Mouse (Mus musculus) heart, postnatal 0 days (tissue): ENCODE measurements around the gene Nfe2l3. TPM values are rescaled to one million over a fixed set of nuclear protein-coding genes. Genes with fewer than 3 reads are reported as not detected.
A peak's percentile ranks its signal among the peaks of the same experiment; 100 is the strongest.

Experiments
- ATAC-seq: fragments of 200-750 bp; cut with Nextera tagmentation; 2 replicates; pipeline ENCODE4 v1.8.0; 2017; ENCODE audit warnings: low read depth, moderate number of reproducible peaks, moderate library complexity; ENCODE audit not compliant: insufficient read depth
- DNase-seq: peaks from one replicate; pipeline ENCODE4 v3.0.0-alpha.2; 2016; ENCODE audit warnings: low spot score
- H3K27ac ChIP-seq: fragments of 300-500 bp; sonication (generic); 2 replicates; pipeline ENCODE4 v1.5.1; 2014; ENCODE audit warnings: low read depth, mild to moderate bottlenecking
- H3K27me3 ChIP-seq: fragments of 300-500 bp; sonication (generic); 2 replicates; pipeline ENCODE4 v1.6.1; 2014; ENCODE audit warnings: low read length, mixed read lengths; ENCODE audit not compliant: control insufficient read depth, insufficient read depth
- H3K36me3 ChIP-seq: fragments of 300-500 bp; sonication (generic); replicated peaks from 2 replicates; pipeline ENCODE4 v1.6.1; 2014; ENCODE audit warnings: low read length, mixed read lengths; ENCODE audit not compliant: control insufficient read depth, insufficient read depth
- H3K4me1 ChIP-seq: fragments of 300-500 bp; sonication (generic); 2 replicates; pipeline ENCODE4 v1.6.1; 2014; ENCODE audit warnings: antibody characterized with exemption; ENCODE audit not compliant: control insufficient read depth, insufficient read depth
- H3K4me2 ChIP-seq: fragments of 300-500 bp; sonication (generic); 2 replicates; pipeline ENCODE4 v1.6.1; 2014; ENCODE audit warnings: low read depth, mild to moderate bottlenecking, low read length, moderate library complexity
- H3K4me3 ChIP-seq: fragments of 300-500 bp; sonication (generic); 2 replicates; pipeline ENCODE4 v1.5.1; 2014; ENCODE audit warnings: low read depth, low read length
- H3K9ac ChIP-seq: fragments of 300-500 bp; sonication (generic); replicated peaks from 2 replicates; pipeline ENCODE4 v1.6.1; 2014; ENCODE audit warnings: low read depth, low read length, mixed read lengths
- H3K9me3 ChIP-seq: fragments of 300-500 bp; sonication (generic); replicated peaks from 2 replicates; pipeline ENCODE4 v1.6.1; 2016; ENCODE audit warnings: low read length; ENCODE audit not compliant: control insufficient read depth
- CTCF ChIP-seq: IDR thresholded peaks from 2 replicates; pipeline ENCODE4 v1.5.1; 2016; ENCODE audit warnings: antibody characterized with exemption, control low read depth, low read depth
- EP300 ChIP-seq: IDR thresholded peaks from 2 replicates; pipeline ENCODE4 v1.6.1; 2016; ENCODE audit warnings: antibody characterized with exemption, low read depth
- whole genome bisulfite sequencing: fragments of 180-500 bp; shearing (Covaris S2); extraction: QIAGEN DNeasy Blood & Tissue Kit; methylation state at CpG from one replicate; pipeline ENCODE4 v1.1.7; 2014; 5-methylcytosine and 5-hydroxymethylcytosine counted together
- polyA plus RNA-seq: library from polyadenylated mRNA; unstranded; fragments of >200 nt; fragmentation: Nextera tagmentation; extraction: Ambion mirVana; gene quantifications from 2 replicates; pipeline ENCODE4 v1.2.1, GENCODE M21; 2015
- total RNA-seq: library from RNA; depleted of rRNA; stranded (reverse); fragments of >200 nt; gene quantifications from 2 replicates; pipeline ENCODE4 v1.2.3, GENCODE M21; 2014; ENCODE audit warnings: low replicate concordance

Gene Nfe2l3
- total and polyA plus RNA-seq, 2 experiments from 2014 or later = 1.2 to 5.0 TPM

DNA sequence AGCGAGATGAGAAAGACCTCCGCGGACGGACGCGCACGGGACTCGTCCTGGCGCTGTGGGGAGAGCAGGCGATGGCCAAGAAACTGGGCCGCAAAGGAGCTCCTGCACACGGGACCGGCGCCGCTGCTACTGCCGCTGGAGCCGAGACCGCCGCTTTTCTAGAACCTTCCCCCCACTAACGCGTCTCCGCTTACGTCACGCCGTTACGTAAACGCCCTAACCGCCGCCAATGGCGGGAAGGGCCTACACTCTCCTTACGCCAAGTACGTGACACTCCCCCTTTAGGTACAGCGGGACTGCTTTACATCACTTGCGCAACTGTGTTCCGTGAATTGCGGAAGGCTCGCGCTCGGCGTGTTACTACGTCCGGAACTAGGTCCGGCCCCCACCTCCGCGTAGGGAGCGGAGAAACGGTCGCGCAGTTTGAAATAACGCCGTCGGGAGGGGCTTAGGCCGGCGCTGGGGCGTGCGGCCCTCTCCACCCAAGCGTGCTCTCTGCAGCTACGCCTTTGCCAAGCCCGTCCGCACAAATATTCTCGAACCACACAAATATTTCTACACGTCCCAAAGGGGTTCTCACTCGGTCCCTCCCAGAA is 37.3 kb downstream of the Nfe2l3 start, which contains the start of gene Hnrnpa2b1:
Gene Hnrnpa2b1, minus strand, starts transcription at position 180 of the 596 bp plus-strand sequence.
- DNase-seq (peak; percentile 98), ATAC-seq (peak; percentile 89)
- Histone ChIP-seq H3K27ac (peak within 1 kb of the TSS; percentile 100), H3K4me1 (peaks cover 22% of the 10 kb centered on the region), H3K36me3 (peaks cover 25% of the 10 kb centered on the region), H3K27me3 (no peaks in the 10 kb centered on the region), H3K4me2 (peak within 1 kb of the TSS; percentile 75), H3K4me3 (peak within 1 kb of the TSS; percentile 99), H3K9me3 (no peaks in the 10 kb centered on the region), H3K9ac (peak within 1 kb of the TSS; percentile 100)
- under 1% methylated on average over 63 of the region's 63 CpGs for WGBS
- TF ChIP-seq CTCF (no peak), EP300 (peak; percentile 98)

- peak within 1 kb of the TSS; percentile 100 for H3K27ac ChIP-seq
- peak; percentile 90 for DNase-seq
- H3K4me2 ChIP-seq = peak within 1 kb of the TSS; percentile 75
- H3K9me3 ChIP-seq = no peaks in the 10 kb centered on the region
- under 1% methylated on average over 61 of the region's 99 CpGs for WGBS
- peak; percentile 79 for ATAC-seq
- H3K36me3 ChIP-seq = peaks cover 27% of the 10 kb centered on the region
- H3K4me3 ChIP-seq = peak within 1 kb of the TSS; percentile 99
- no peaks in the 10 kb centered on the region for H3K27me3 ChIP-seq
- H3K4me1 ChIP-seq = peaks cover 21% of the 10 kb centered on the region
- no peak for TF ChIP-seq EP300
- no peak for TF ChIP-seq CTCF
- H3K9ac ChIP-seq = peak within 1 kb of the TSS; percentile 100
These were observed 38.1 kb downstream of the Nfe2l3 start, which contains the start of gene Cbx3 for GRCm38 (mm10) chr6:51470311-51471178. Gene Cbx3, plus strand, starts transcription at chr6:51470360.

GRCm38 (mm10) chr6:51471179-51471505 is 38.7 kb downstream of the Nfe2l3 start:
- 0% methylated on average over 10 of the region's 10 CpGs for WGBS
- H3K27me3 ChIP-seq = no peaks in the 10 kb centered on the region
- DNase-seq (no peak), ATAC-seq (no peak)
- H3K36me3 ChIP-seq = peaks cover 27% of the 10 kb centered on the region
- H3K27ac ChIP-seq = peak overlapping the region; percentile 100
- H3K9ac ChIP-seq = peak overlapping the region; percentile 97
- peaks cover 15% of the 10 kb centered on the region for H3K4me1 ChIP-seq
- TF ChIP-seq EP300 (no peak), CTCF (no peak)
- peak overlapping the region; percentile 75 for H3K4me2 ChIP-seq
- H3K4me3 ChIP-seq = peak overlapping the region; percentile 99
- H3K9me3 ChIP-seq = no peaks in the 10 kb centered on the region

- Histone ChIP-seq H3K9me3 (no peaks in the 10 kb centered on the region), H3K36me3 (peaks cover 25% of the 10 kb centered on the region), H3K27me3 (no peaks in the 10 kb centered on the region), H3K4me1 (peaks cover 9% of the 10 kb centered on the region), H3K4me3 (peak overlapping the region; percentile 99), H3K27ac (no peak overlapping the region), H3K9ac (0 out of 2 replicates have a peak overlapping the region, but pooled peaks have one; percentile 97), H3K4me2 (peak overlapping the region; percentile 75)
- TF ChIP-seq CTCF = no peak
- no peak for TF ChIP-seq EP300
- WGBS = 18% methylated on average over 3 of the region's 3 CpGs
- ATAC-seq (no peak), DNase-seq (no peak)
These were observed 39.3 kb downstream of the Nfe2l3 start for GRCm38 (mm10) chr6:51471782-51472181.

GRCm38 (mm10) chr6:51472213-51472612 is 39.7 kb downstream of the Nfe2l3 start:
- 46% methylated on average over 4 of the region's 4 CpGs for WGBS
- H3K9ac ChIP-seq = 0 out of 2 replicates have a peak overlapping the region, but pooled peaks have one; percentile 97

More at GRCm38 (mm10) chr6:51472213-51472612, 39.7 kb downstream of the Nfe2l3 start:
- DNase-seq (no peak), ATAC-seq (no peak)
- Histone ChIP-seq H3K4me1 (peaks cover 5% of the 10 kb centered on the region; the same call in 1 of the 2 replicates), H3K4me2 (peak overlapping the region; percentile 75), H3K9me3 (no peaks in the 10 kb centered on the region), H3K27ac (no peak overlapping the region), H3K27me3 (no peaks in the 10 kb centered on the region), H3K4me3 (peak overlapping the region; percentile 99; the same call in 1 of the 2 replicates), H3K36me3 (peaks cover 26% of the 10 kb centered on the region)
- TF ChIP-seq EP300 (no peak), CTCF (no peak)
